Mouse (Mus musculus): ENCODE measurements around the gene Zfp94. TPM values are rescaled to one million over a fixed set of nuclear protein-coding genes. Genes with fewer than 3 reads are reported as not detected.
A peak's percentile ranks its signal among the peaks of the same experiment; 100 is the strongest.

Zfp94 gene
- total and polyA plus RNA-seq, 3 experiments = 5.9 to 6.9 TPM; not detected in 1

DNA sequence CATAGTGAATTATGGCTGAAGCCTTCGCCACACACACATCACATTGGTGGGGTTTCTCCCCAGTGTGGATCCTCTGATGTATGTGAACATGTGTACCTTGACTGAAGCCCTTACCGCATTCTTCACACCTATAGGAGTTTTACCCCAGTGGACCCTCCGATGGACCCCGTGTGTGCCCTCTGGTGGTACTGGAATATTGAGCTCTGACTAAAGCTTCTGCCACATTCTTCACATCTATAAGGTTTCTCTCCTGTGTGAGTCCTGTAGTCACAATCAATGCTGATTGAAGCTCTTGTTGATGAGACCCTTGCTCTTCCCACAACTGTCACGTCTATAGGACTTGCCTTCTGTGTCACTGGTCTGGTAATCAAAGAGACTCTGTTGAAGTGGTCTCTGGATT lies 28.8 kb downstream of the Zfp94 start:
- Histone ChIP-seq H3K27ac (ENCODE audit: control insufficient read depth, low read depth, low read length) (no peak overlapping the region), H3K4me1 (ENCODE audit: control insufficient read depth in 1 of 2, insufficient read depth in 2 of 2, low read length in 2 of 2) (no peaks in the 10 kb centered on the region), H3K9ac (ENCODE audit: control insufficient read depth, low read depth, low read length, poor library complexity, severe bottlenecking) (no peak overlapping the region), H3K36me3 (ENCODE audit: control insufficient read depth in 1 of 2, insufficient read depth in 2 of 2, low read length in 2 of 2) (no peaks in the 10 kb centered on the region; a peak in 1 of 4 replicates), H3K9me3 (replicated peaks; ENCODE audit: insufficient read depth, low read length) (no peaks in the 10 kb centered on the region), H3K4me3 (ENCODE audit: control insufficient read depth in 1 of 2, insufficient read depth in 1 of 2, low read depth in 2 of 2, low read length in 2 of 2) (no peak overlapping the region), H3K27me3 (ENCODE audit: control insufficient read depth in 1 of 2, insufficient read depth in 2 of 2, low read length in 2 of 2) (peaks cover 0 to 3% of the 10 kb centered on the region in 2 experiments; a peak in 1 of 4 replicates), H3K79me2 (ENCODE audit: control insufficient read depth, insufficient read depth, low read length, poor library complexity) (no peaks in the 10 kb centered on the region)
- DNase-seq (ENCODE audit: low read depth, low spot score) = peak; percentile 33
- TF ChIP-seq RAD21 (IDR thresholded peaks at IDR 0.05; ENCODE audit: low read depth, low read length) (peak; percentile 35), CTCF (IDR thresholded peaks at IDR 0.05 in 2 of 3, conservative IDR thresholded peaks at IDR 0.05 in 1 of 3; ENCODE audit: control insufficient read depth in 1 of 3, insufficient read depth in 1 of 3, low read depth in 2 of 3, low read length in 3 of 3, poor library complexity in 1 of 3, severe bottlenecking in 1 of 3) (peak; percentile 42 to 74 (median 58)), NELFE (IDR thresholded peaks at IDR 0.05; ENCODE audit: low read depth, low read length) (no peak), SMC3 (IDR thresholded peaks at IDR 0.05; ENCODE audit: low read depth, low read length) (peak; percentile 65)

DNA sequence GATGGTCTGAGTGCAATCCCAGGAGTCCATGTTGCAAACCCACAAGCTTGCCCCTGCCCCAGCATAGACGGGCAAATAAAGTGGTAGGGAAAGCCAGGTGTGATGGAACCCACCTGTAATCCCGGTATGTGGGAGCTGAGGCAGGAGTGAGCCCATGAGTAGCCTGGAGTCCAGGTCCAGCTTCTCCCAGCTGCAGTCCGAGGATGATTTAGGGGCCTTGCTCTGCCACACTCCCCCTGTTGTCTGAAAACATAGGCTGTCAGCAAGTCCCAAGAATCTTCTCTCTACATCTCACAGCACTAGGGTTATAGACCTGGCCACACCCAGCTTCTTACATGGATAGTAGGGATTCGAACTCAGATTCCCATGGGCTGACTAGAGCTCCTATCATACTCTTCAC lies 29.6 kb downstream of the Zfp94 start:
- Histone ChIP-seq H3K4me3 (ENCODE audit: control insufficient read depth in 1 of 2, insufficient read depth in 1 of 2, low read depth in 2 of 2, low read length in 2 of 2) (no peak overlapping the region), H3K27me3 (ENCODE audit: control insufficient read depth in 1 of 2, insufficient read depth in 2 of 2, low read length in 2 of 2) (peaks cover 0 to 3% of the 10 kb centered on the region in 2 experiments; a peak in 1 of 4 replicates), H3K9ac (ENCODE audit: control insufficient read depth, low read depth, low read length, poor library complexity, severe bottlenecking) (no peak overlapping the region), H3K27ac (ENCODE audit: control insufficient read depth, low read depth, low read length) (no peak overlapping the region), H3K9me3 (replicated peaks; ENCODE audit: insufficient read depth, low read length) (no peaks in the 10 kb centered on the region), H3K4me1 (ENCODE audit: control insufficient read depth in 1 of 2, insufficient read depth in 2 of 2, low read length in 2 of 2) (no peaks in the 10 kb centered on the region), H3K79me2 (ENCODE audit: control insufficient read depth, insufficient read depth, low read length, poor library complexity) (no peaks in the 10 kb centered on the region), H3K36me3 (ENCODE audit: control insufficient read depth in 1 of 2, insufficient read depth in 2 of 2, low read length in 2 of 2) (no peaks in the 10 kb centered on the region)
- DNase-seq (ENCODE audit: low read depth, low spot score) = no peak
- TF ChIP-seq ZKSCAN1 (IDR thresholded peaks at IDR 0.05; ENCODE audit: low read depth, low read length) (no peak), CHD2 (IDR thresholded peaks at IDR 0.05; ENCODE audit: low read length) (no peak), BHLHE40 (IDR thresholded peaks at IDR 0.05; ENCODE audit: borderline replicate concordance, low read depth, low read length) (no peak), MEF2A (IDR thresholded peaks at IDR 0.05; ENCODE audit: extremely low read depth, insufficient replicate concordance, low read depth, low read length, poor library complexity, severe bottlenecking) (no peak), NRF1 (IDR thresholded peaks at IDR 0.05; ENCODE audit: insufficient read depth, low read depth, low read length, poor library complexity, severe bottlenecking) (no peak), E2F4 (IDR thresholded peaks at IDR 0.05; ENCODE audit: borderline replicate concordance, low read depth, low read length) (no peak), ZC3H11A (IDR thresholded peaks at IDR 0.05; ENCODE audit: low read depth, low read length) (no peak), EP300 (IDR thresholded peaks at IDR 0.05; ENCODE audit: low read depth in 1 of 2, low read length in 2 of 2) (no peak), MYB (IDR thresholded peaks at IDR 0.05; ENCODE audit: low read depth, low read length) (no peak), TCF12 (IDR thresholded peaks at IDR 0.05; ENCODE audit: low read depth, low read length) (no peak), SMC3 (IDR thresholded peaks at IDR 0.05; ENCODE audit: low read depth, low read length) (no peak)

DNA sequence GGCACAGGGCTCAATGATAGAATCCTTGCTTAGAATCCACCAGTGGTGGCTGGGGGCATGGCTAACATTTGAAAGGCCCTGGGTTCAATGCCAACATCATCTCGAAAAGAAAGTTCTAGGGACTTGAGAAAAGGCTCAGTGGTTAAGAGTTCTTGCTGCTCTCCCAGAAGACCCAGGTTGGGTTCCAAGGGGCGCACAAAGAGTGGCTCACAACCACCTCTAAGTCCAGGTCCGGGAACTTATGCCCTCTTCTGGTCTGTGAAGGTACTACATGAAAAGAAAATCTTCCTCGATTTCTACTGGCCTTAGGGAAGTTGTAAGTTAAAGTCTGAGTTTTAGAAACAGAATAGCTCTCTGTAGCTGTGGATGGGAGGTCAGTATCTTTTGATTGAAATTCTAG lies 30.4 kb downstream of the Zfp94 start:
- Histone ChIP-seq H3K9ac (ENCODE audit: control insufficient read depth, low read depth, low read length, poor library complexity, severe bottlenecking) (no peak overlapping the region), H3K27me3 (ENCODE audit: control insufficient read depth in 1 of 2, insufficient read depth in 2 of 2, low read length in 2 of 2) (peaks cover 0 to 3% of the 10 kb centered on the region in 2 experiments; a peak in 2 of 4 replicates), H3K79me2 (ENCODE audit: control insufficient read depth, insufficient read depth, low read length, poor library complexity) (no peaks in the 10 kb centered on the region), H3K4me1 (ENCODE audit: control insufficient read depth in 1 of 2, insufficient read depth in 2 of 2, low read length in 2 of 2) (no peaks in the 10 kb centered on the region), H3K9me3 (replicated peaks; ENCODE audit: insufficient read depth, low read length) (no peaks in the 10 kb centered on the region), H3K4me3 (ENCODE audit: control insufficient read depth in 1 of 2, insufficient read depth in 1 of 2, low read depth in 2 of 2, low read length in 2 of 2) (no peak overlapping the region), H3K36me3 (ENCODE audit: control insufficient read depth in 1 of 2, insufficient read depth in 2 of 2, low read length in 2 of 2) (no peaks in the 10 kb centered on the region), H3K27ac (ENCODE audit: control insufficient read depth, low read depth, low read length) (no peak overlapping the region)
- DNase-seq (ENCODE audit: low read depth, low spot score) = no peak
- TF ChIP-seq ETS1 (IDR thresholded peaks at IDR 0.05; ENCODE audit: low read depth, low read length) (no peak), RAD21 (IDR thresholded peaks at IDR 0.05; ENCODE audit: low read depth, low read length) (peak; percentile 13), POLR2A (IDR thresholded peaks at IDR 0.05; ENCODE audit: control insufficient read depth in 1 of 2, insufficient read depth in 1 of 2, low read depth in 1 of 2, low read length in 2 of 2, poor library complexity in 1 of 2) (no peak), CTCF (IDR thresholded peaks at IDR 0.05 in 2 of 3, conservative IDR thresholded peaks at IDR 0.05 in 1 of 3; ENCODE audit: control insufficient read depth in 1 of 3, insufficient read depth in 1 of 3, low read depth in 2 of 3, low read length in 3 of 3, poor library complexity in 1 of 3, severe bottlenecking in 1 of 3) (peak in 2 of 3 experiments; percentile 7 to 19; a peak in 1 of 6 replicates), SMC3 (IDR thresholded peaks at IDR 0.05; ENCODE audit: low read depth, low read length) (peak; percentile 23; the same call in 1 of the 2 replicates)

All from MEL (cell line).